Mouse (Mus musculus) granulocyte monocyte progenitor cell, adult 5-6 weeks (primary cell): ENCODE results near the gene Zmiz2. TPM values are rescaled to one million over a fixed set of nuclear protein-coding genes. Genes with fewer than 3 reads are reported as not detected.
A peak's percentile ranks its signal among the peaks of the same experiment; 100 is the strongest.
"Not testable (repeated sequence)": the region's sequence is repeated elsewhere in the genome, so short reads cannot be mapped to it uniquely, and the experiment has no call there.

ENCODE experiments used
- ATAC-seq: replicated peaks from 2 replicates; pipeline ENCODE4 v1.8.0; 2016; ENCODE audit warnings: mild to moderate bottlenecking, moderate TSS enrichment, inconsistent platforms; ENCODE audit not compliant: poor library complexity, severe bottlenecking
- total RNA-seq, 2 experiments: library from RNA; stranded (forward) in 1 of 2; stranded (reverse) in 1 of 2; fragments of 200-712, 200-1000 nt in 1 of 2; fragments of >200 nt in 1 of 2; fragmentation: Nextera tagmentation in 1 of 2; gene quantifications; 2 replicates each; pipeline ENCODE4 v1.2.3; 2014 to 2017

Zmiz2 gene
- total RNA-seq, 2 experiments from 2014 or later, result 10.6 to 39.9 TPM

GRCm38 (mm10) chr11:6393866-6394265 lies 5.0 kb downstream of the Zmiz2 start:
- ATAC-seq, result no peak

GRCm38 (mm10) chr11:6395565-6395964 lies 6.7 kb downstream of the Zmiz2 start:
- no peak for ATAC-seq

- no peak for ATAC-seq
These were observed 9.3 kb downstream of the Zmiz2 start for GRCm38 (mm10) chr11:6398141-6398540.

- ATAC-seq, result peak; percentile 77
These were observed 13.9 kb downstream of the Zmiz2 start for GRCm38 (mm10) chr11:6402515-6403510.

GRCm38 (mm10) chr11:6403830-6404405 lies 15.0 kb downstream of the Zmiz2 start:
- ATAC-seq, result no peak

GRCm38 (mm10) chr11:6404699-6405566 lies 16.1 kb downstream of the Zmiz2 start:
- ATAC-seq, result no peak

- ATAC-seq, result no peak
These were observed 16.8 kb downstream of the Zmiz2 start for GRCm38 (mm10) chr11:6405591-6406081.

- no peak for ATAC-seq
These were observed 17.6 kb downstream of the Zmiz2 start for GRCm38 (mm10) chr11:6406251-6407161.

- no peak for ATAC-seq
These were observed 18.3 kb downstream of the Zmiz2 start for GRCm38 (mm10) chr11:6407162-6407621.

- ATAC-seq, result no peak
These were observed 21.3 kb downstream of the Zmiz2 start for GRCm38 (mm10) chr11:6410050-6410602.

- ATAC-seq, result not testable (repeated sequence)
These were observed 21.9 kb downstream of the Zmiz2 start for GRCm38 (mm10) chr11:6410755-6411154.

GRCm38 (mm10) chr11:6411684-6412083 lies 22.8 kb downstream of the Zmiz2 start:
- ATAC-seq, result peak; percentile 16

- ATAC-seq, result no peak
These were observed 24.4 kb downstream of the Zmiz2 start for GRCm38 (mm10) chr11:6413264-6413663.

- peak; percentile 64 for ATAC-seq
These were observed 26.1 kb downstream of the Zmiz2 start, which contains the start of gene Ppia for GRCm38 (mm10) chr11:6414751-6415550. TSS of gene Ppia (plus strand) at chr11:6415443.

GRCm38 (mm10) chr11:6415551-6416404 lies 26.9 kb downstream of the Zmiz2 start:
- ATAC-seq, result peak; percentile 66

- peak; percentile 36 for ATAC-seq
These were observed 27.6 kb downstream of the Zmiz2 start for GRCm38 (mm10) chr11:6416405-6417034.

- ATAC-seq, result no peak
These were observed 28.2 kb downstream of the Zmiz2 start for GRCm38 (mm10) chr11:6417069-6417468.
